Mouse (Mus musculus) granulocyte monocyte progenitor cell, adult 5-6 weeks (primary cell): Measurements from ENCODE around the gene Wipf2. TPM values are rescaled to one million over a fixed set of nuclear protein-coding genes. Genes with fewer than 3 reads are reported as not detected.
"Not testable (repeated sequence)": the region's sequence is repeated elsewhere in the genome, so short reads cannot be mapped to it uniquely, and the experiment has no call there.

ENCODE experiments used
- ATAC-seq: replicated peaks from 2 replicates; pipeline ENCODE4 v1.8.0; 2016; ENCODE audit warnings: mild to moderate bottlenecking, moderate TSS enrichment, inconsistent platforms; ENCODE audit not compliant: poor library complexity, severe bottlenecking
- total RNA-seq, 2 experiments: library from RNA; stranded (forward) in 1 of 2; stranded (reverse) in 1 of 2; fragments of 200-712, 200-1000 nt in 1 of 2; fragments of >200 nt in 1 of 2; fragmentation: Nextera tagmentation in 1 of 2; gene quantifications; 2 replicates each; pipeline ENCODE4 v1.2.3; 2014 to 2017

Gene Wipf2
- total RNA-seq, 2 experiments from 2014 or later: 2.8 to 8.6 TPM

DNA sequence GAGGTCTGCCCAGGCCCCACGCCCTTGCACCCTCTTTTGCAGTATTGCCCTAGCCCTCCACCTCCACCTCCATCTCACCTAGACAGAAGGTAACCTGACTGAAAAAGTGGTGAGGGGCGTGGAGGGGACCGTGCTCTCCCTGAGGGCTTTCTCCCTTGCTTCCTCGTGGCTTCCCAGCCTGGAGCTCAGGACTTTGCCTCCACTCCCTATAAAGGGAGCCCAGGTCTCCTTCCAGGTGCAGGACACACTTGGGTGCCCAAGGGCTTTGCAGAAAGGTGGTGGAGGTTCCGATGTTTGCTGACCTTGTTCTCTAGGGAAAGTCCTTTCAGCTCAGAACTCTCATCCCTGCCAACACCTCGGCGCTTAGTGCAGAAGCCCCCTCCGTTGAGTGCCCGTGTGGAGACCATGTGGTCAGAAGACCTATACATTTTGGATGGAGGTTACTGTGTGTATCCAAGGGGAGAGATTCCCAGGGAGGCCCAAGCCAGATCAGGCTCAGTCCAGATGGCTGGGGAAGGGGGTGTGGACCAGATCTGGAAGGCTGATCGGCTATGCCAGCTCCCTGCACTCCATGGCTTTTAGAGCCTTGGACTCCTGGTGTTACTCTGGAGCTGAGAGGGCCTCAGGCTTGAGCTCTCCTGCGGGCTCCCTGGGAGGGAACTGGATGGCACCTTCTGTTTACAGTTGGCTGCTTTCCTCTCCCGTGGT lies 64.9 kb downstream of the Wipf2 start:
- ATAC-seq: no peak

DNA sequence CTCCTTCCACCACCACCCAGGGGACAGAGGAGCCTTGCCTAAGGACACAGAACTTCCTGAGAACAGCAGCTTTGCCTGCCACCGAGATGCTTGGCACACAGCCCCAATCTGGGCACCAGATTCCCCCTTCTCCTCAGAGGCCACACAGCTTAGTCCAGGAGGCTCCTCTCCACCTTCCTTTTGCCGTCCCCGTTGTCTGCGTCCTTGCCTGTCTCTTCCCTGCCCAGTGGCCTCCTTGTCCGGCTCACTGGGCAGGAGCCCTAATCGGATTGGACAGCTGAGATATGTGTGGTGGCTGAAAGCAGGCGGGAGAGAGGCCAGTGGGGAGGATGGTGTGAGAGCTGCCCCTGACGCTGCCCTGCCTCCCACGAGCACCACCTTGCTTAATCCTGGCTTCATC lies 66.1 kb downstream of the Wipf2 start:
- no peak for ATAC-seq

- no peak for ATAC-seq
Observed at GRCm38 (mm10) chr11:98930127-98930601, 66.7 kb downstream of the Wipf2 start.

DNA sequence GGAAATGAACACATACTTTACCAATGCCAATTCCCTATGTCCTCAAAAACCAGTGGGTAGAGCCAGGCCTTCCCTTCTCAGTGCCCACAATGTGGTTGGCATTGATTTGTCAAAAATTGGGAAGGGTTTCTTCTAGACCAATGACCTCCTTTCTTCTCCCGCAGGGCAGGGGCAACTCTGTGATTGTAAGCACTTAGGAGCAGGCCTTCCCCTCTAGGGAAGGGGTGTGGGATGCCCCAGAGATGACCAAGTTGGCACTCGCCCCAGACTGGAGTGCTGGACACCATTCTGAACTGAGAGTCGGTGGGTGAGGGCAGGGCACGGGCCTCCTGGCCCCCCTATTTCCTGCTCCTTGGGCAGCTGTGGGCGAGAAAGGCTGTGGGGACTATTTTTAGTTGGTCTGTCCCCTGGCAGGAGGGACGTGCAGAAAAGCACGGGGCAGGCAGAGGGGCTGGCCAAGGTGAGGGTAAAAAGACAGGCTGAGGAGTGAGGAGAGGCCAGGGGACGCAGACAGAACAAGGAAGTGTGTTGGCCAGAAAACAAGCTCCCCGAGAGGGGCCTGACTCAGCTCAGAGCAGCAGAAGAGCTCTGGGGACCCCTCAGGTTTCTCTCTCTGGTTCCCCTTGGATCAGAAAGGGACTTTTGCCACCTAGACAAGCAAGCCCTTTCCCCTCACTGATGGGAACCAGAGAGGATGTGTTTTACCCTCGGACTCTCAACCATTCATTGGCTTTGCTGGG lies 67.5 kb downstream of the Wipf2 start:
- peak; percentile 8; the same call in 1 of the 2 replicates for ATAC-seq

- no peak for ATAC-seq
Observed at GRCm38 (mm10) chr11:98931513-98932292, 68.3 kb downstream of the Wipf2 start.

DNA sequence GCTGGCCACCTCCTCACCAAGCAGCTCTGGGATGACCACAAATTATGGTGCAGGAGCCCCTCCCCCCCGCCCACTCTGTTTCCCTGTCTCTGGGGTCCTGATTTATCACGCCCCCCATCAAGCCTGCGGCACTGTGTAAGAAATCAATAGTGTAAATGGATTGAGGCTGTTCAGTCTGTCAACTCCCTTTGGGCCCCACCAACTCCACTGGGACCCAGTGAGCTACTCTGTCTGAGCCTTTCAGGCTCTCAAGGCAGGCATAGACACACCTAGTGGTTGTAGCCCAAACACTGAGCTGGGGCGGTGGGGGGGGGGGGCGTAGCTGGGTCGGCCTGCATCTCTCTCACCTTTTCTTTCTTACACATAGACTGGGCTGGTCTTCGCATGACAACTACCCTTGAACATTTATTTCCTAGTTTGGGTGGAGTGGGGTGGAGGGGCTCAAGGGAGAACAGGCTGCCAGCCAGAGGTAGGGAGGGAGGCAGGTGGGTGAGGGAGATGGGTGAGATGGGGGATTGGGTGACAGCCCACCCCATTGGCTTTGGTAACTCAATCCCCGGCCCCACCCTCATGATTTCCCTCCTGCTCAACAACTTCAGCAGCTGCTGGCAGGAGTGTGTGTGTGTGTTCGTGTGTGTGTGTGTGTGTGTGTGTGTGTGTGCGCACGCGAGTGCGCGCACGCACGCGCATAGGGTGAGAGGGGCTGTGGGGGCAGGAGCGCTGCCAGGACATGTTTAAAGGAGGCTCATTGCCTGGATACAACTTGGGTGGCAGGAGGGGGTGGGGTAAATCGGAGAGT lies 69.1 kb downstream of the Wipf2 start:
- no peak for ATAC-seq

- peak; percentile 41 for ATAC-seq
Observed at GRCm38 (mm10) chr11:98933151-98933550, 69.7 kb downstream of the Wipf2 start.

DNA sequence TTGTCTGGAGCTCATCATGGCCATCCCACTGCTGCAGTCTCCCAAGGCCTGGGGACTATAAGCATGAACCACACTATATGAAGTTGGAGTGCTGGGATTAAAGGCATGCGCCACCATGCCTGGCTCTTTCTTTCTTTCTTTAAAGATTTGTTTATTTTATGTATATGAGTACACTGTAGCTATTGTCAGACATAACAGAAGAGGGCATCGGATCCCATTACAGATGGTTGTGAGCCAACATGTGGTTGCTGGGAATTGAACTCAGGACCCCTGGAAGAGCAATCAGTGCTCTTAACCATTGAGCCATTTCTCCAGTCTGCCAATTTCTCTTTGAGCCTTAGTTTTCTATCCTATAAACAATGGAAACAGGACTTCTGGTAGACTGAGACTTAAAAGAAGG lies 70.4 kb downstream of the Wipf2 start:
- not testable (repeated sequence) for ATAC-seq

- ATAC-seq: no peak
Observed at GRCm38 (mm10) chr11:98934367-98934766, 70.9 kb downstream of the Wipf2 start.

DNA sequence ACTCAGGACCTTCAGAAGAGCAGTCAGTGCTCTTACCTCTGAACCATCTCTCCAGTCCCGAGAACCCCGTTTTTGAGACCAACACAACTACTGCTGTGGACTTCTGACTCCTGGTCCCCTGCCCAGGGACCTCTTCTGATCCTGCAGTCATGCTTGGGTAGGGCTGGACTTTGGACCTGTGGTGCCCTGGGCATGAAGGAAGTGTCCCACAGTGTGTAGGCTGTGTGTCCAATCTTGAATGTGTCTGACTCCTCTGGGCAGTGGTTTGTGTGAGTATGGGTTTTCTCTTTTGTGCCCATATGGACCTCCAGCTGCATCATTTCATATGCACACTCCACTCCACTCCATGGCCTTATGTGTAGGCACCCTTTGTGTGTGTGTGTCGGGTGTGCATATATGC lies 71.7 kb downstream of the Wipf2 start:
- no peak for ATAC-seq

- ATAC-seq: no peak
Observed at GRCm38 (mm10) chr11:98936170-98936569, 72.7 kb downstream of the Wipf2 start.

DNA sequence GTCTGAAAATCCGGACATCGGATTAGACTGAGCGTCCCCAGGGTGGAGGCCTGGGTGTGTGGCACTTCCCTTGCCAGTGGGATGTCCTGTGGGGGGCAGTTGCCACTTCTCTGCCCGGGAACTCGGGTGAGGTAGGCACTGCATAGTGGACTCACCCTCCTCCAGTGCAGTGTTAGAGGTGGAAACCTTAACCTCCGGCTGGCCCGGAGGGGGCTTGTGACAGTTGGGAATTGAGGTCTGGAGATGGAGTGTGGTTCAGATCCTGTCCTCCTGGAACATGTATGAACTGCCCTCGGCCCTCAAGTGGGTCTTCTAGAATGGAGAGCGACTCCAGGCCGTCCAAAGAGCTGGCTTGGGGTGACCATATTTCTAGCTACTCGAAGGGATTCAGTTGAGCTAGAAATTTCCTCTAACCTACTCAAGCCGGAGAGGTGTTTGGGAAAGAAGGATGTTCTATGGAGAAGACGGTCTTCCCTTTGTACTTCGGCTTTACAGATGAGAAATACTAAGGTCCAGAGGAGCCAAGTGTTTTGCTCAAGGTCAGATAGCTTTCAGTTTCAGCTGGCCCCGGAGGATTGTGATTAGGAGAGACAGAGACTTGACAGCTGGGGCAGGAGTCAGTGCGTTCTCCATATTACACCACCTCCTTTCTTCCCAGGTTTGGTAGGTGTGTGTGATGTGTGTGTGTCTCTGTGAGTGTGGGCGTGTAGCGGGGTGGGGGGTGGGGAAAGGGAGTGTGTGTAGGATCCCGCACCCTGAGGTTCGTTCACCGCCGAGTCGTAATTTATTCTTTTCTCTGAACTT lies 73.4 kb downstream of the Wipf2 start:
- no peak for ATAC-seq

- ATAC-seq: peak; percentile 27
Observed at GRCm38 (mm10) chr11:98937410-98937913, 74.0 kb downstream of the Wipf2 start.

GRCm38 (mm10) chr11:98937914-98938694 lies 74.7 kb downstream of the Wipf2 start:
- ATAC-seq: no peak

DNA sequence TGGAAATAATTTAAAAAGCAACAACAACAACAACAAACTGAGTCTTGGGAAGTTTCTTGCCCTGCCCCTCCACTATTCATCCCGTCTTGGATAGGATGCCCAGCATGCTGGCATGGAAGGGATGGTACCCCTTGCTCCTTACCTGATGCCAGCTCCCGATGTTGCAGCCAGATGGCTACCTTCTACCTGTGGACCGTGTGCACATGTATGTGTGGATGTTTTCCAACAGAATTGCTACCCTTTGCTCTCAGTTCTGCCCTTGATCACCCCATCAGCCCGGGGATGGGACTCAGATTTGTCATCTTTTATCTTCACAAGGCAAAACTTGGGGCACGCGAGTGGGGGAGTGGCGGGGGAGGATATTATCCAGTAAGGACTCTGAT lies 75.3 kb downstream of the Wipf2 start:
- no peak for ATAC-seq

DNA sequence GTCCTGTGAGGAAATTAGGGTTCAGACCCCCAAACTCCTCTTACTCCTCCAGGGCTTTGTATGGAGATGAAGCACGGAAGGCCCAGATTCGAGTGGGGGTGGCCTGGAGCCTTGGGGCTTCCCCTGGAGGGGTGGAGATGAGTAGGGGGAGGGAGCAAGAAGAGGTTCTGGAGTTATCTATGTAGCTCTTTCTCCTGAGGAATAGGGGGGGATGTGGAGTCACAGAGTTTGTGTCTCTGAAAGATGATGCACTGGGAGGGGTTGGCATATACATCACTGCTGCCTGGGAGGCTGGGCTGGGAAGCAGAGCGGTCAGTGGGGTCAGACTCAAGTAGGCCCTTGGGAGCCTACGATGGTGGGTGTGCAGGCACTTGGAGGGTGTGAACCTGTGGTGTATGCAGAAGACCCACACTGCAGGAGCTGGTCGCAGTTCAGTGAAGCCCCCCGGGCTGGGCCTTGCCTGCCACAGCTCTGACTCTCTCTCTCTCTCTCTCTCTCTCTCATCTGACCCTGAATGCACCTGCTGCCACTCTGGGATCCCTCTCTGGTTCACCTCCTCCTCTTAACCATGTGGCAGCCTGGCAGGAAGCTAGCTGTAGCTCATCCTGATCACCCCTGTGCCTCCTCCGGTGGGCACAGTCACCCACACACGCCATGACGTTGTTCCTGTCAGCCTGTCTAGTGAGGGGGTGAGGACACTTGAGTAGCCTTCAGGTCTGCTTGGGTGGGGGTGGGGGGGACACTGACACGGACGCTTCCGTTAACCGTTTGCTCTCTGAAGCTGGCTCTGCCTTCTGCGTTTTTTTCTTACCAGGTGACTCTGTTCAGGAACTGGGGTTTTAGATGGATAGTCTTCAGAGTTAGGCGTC lies 75.9 kb downstream of the Wipf2 start:
- 0 out of 2 replicates have a peak, but pooled peaks have one; percentile 4 for ATAC-seq

- ATAC-seq: peak; percentile 14
Observed at GRCm38 (mm10) chr11:98939953-98940641, 76.7 kb downstream of the Wipf2 start.
